Mouse (Mus musculus): ENCODE data around the gene Xkr7.

GRCm38 (mm10) chr2:153026052-153026451, 5.6 kb upstream of the Xkr7 start:
- TF ChIP-seq POLR2A (IDR thresholded peaks at IDR 0.05; ENCODE audit: control insufficient read depth, extremely low read depth, insufficient read depth, low read length, poor library complexity) (no peak), CTCF (IDR thresholded peaks at IDR 0.05; ENCODE audit: borderline replicate concordance, control insufficient read depth, extremely low read depth, insufficient read depth, low read length, poor library complexity) (no peak)
